Mouse (Mus musculus) lung, postnatal 0 days (tissue): Measurements from ENCODE around the gene Fbxl19. TPM values are rescaled to one million over a fixed set of nuclear protein-coding genes. Genes with fewer than 3 reads are reported as not detected.

Experiments
- ATAC-seq: fragments of 200-750 bp; cut with Nextera tagmentation; 2 replicates; pipeline ENCODE4 v1.8.0; 2017; ENCODE audit warnings: moderate library complexity
- DNase-seq: peaks from one replicate; pipeline ENCODE4 v3.0.0-alpha.2; 2016; ENCODE audit warnings: low spot score
- H3K27ac ChIP-seq: fragments of 300-500 bp; sonication (generic); 2 replicates; pipeline ENCODE4 v1.5.1; 2014; ENCODE audit warnings: antibody characterized with exemption, mild to moderate bottlenecking, low read length, mixed read lengths
- H3K27me3 ChIP-seq: fragments of 300-500 bp; sonication (generic); replicated peaks from 2 replicates; pipeline ENCODE4 v1.6.1; 2014; ENCODE audit warnings: low read length, mixed read lengths; ENCODE audit not compliant: insufficient read depth
- H3K36me3 ChIP-seq: fragments of 300-500 bp; sonication (generic); 2 replicates; pipeline ENCODE4 v1.6.1; 2014; ENCODE audit warnings: low read length, mixed read lengths; ENCODE audit not compliant: insufficient read depth
- H3K4me1 ChIP-seq: fragments of 300-500 bp; sonication (generic); 2 replicates; pipeline ENCODE4 v1.6.1; 2014; ENCODE audit warnings: antibody characterized with exemption, low read depth, low read length, mixed read lengths; ENCODE audit not compliant: insufficient read depth
- H3K4me2 ChIP-seq: fragments of 300-500 bp; sonication (generic); replicated peaks from 2 replicates; pipeline ENCODE4 v1.6.1; 2014; ENCODE audit warnings: low read depth, mild to moderate bottlenecking, low read length, moderate library complexity, mixed read lengths
- H3K4me3 ChIP-seq: fragments of 300-500 bp; sonication (generic); 2 replicates; pipeline ENCODE4 v1.5.1; 2014; ENCODE audit warnings: low read depth, low read length
- H3K9ac ChIP-seq: fragments of 300-500 bp; sonication (generic); replicated peaks from 2 replicates; pipeline ENCODE4 v1.6.1; 2014; ENCODE audit warnings: low read depth, mild to moderate bottlenecking
- H3K9me3 ChIP-seq: fragments of 300-500 bp; sonication (generic); 2 replicates; pipeline ENCODE4 v1.6.1; 2016; ENCODE audit warnings: low read length, mixed read lengths
- CTCF ChIP-seq: IDR thresholded peaks from 2 replicates; pipeline ENCODE4 v1.5.1; 2016; ENCODE audit warnings: antibody characterized with exemption, mild to moderate bottlenecking
- EP300 ChIP-seq: IDR thresholded peaks from 2 replicates; pipeline ENCODE4 v1.6.1; 2016; ENCODE audit warnings: antibody characterized with exemption, mild to moderate bottlenecking, control low read depth
- WGBS: fragments of 180-500 bp; shearing (Covaris S2); extraction: QIAGEN DNeasy Blood & Tissue Kit; methylation state at CpG from one replicate; pipeline ENCODE4 v1.1.7; 2014; 5-methylcytosine and 5-hydroxymethylcytosine counted together
- polyA plus RNA-seq: library from polyadenylated mRNA; unstranded; fragments of >200 nt; fragmentation: Nextera tagmentation; extraction: Ambion mirVana; gene quantifications from 2 replicates; pipeline ENCODE4 v1.2.1, GENCODE M21; 2015

Fbxl19 gene
- polyA plus RNA-seq, 1 experiment from 2014 or later: 1.6 TPM

DNA sequence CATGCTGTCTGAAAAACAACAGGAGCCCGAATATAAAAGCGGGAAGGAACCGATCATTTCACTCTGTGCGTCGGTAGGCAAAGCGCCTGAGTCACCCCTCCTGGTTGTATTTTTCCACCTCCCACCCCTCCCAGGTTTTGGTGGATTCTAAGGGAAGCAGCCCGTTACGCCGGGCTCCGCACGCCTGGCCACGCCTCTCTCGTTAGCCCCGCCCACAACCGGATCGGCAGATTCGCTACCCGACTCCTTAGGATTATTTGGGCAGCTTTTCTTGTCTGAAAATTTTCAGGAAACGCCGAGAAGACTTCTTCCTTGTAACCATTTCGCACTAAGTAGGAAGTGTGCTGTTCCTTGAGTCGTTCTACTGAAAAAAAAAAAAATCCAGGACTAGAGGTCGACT is 32.1 kb downstream of the Fbxl19 start, which contains the start of gene Setd1a:
Gene Setd1a (plus strand): TSS at position 245 of the 400 bp plus-strand sequence.
- ATAC-seq (peak; percentile 68), DNase-seq (peak; percentile 89)
- H3K27ac ChIP-seq: peak within 1 kb of the TSS; percentile 98
- no peaks in the 10 kb centered on the region for H3K27me3 ChIP-seq
- H3K4me3 ChIP-seq: peak within 1 kb of the TSS; percentile 95
- H3K4me2 ChIP-seq: peak within 1 kb of the TSS; percentile 83
- peaks cover 11% of the 10 kb centered on the region; the same call in 1 of the 2 replicates for H3K36me3 ChIP-seq
- TF ChIP-seq CTCF (no peak), EP300 (peak; percentile 74)
- peak within 1 kb of the TSS; percentile 83 for H3K9ac ChIP-seq
- no peaks in the 10 kb centered on the region for H3K9me3 ChIP-seq
- H3K4me1 ChIP-seq: peaks cover under 1% of the 10 kb centered on the region
- under 1% methylated on average over 23 of the region's 23 CpGs for WGBS

DNA sequence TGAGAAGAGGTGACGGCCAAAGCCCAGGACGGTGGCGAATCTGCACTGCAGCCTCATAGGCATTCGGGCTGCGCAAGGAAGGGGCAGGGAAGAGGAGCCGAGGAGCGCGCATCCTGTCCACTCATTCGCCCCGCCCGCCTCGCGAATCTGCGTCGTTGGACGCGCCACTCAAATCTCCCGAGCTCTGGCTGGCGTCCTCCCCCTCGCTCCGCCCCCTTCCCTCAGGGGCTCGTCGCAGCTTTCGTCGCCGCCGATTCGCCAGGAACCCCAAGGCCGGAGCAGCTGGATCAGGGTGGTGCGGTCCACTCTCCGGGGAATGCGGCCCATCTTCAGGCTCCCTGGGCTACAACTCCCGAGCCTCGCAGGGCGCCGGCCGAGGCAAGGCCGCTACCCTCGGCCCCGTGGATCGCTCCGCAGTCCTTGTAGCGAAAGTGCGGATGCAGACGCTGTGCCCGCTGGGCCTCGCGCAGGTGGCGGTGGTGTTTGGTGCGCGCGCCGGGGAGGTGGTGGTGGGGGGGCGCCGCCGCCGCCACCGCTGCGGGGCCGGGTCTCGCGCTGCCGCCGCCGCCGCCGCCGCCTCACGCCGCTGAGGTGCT is 32.6 kb downstream of the Fbxl19 start:
- TF ChIP-seq EP300 (no peak), CTCF (no peak)
- H3K4me3 ChIP-seq: peak overlapping the region; percentile 95
- 1% methylated on average over 46 of the region's 70 CpGs for WGBS
- H3K4me1 ChIP-seq: no peaks in the 10 kb centered on the region
- H3K27me3 ChIP-seq: no peaks in the 10 kb centered on the region
- H3K36me3 ChIP-seq: peaks cover 16% of the 10 kb centered on the region; the same call in 1 of the 2 replicates
- peak; percentile 94 for ATAC-seq
- peak overlapping the region; percentile 83 for H3K4me2 ChIP-seq
- peak; percentile 99 for DNase-seq
- H3K9me3 ChIP-seq: no peaks in the 10 kb centered on the region
- peak overlapping the region; percentile 83 for H3K9ac ChIP-seq
- H3K27ac ChIP-seq: peak overlapping the region; percentile 98

DNA sequence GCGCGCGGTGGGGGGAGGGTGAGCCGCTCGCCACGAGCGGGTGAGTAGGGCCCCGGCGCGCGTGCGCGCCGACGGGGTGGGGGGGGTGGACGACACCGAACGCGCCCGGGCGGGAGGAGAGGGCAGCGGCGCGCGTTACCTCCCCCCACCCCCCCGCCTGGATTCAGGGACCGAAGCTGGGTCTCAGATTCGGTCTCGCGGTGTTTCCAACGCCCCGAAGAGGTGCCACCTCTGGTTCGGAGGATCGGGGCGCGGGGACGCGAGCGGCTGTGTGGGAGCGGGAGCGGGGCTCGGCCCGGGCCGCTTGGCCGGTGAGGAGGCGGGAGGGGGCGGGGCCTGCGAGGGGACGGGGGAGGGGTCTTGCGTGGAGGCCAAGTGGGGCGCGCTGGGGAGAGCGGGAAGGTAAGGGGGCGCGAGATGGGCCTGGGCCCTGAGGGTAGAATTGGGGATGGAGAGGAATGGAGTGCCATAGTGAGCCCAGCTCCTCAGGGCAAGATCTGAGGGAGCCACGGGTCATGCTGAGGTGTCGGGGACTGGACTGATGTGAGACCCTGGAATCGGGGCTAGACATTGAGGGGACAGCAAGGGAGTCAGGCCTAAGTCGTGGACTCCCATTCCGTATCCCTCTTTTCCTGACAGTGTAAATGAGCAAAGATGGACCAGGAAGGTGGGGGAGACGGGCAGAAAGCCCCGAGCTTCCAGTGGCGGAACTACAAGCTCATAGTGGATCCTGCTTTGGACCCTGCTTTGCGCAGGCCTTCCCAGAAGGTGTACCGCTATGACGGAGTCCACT is 33.3 kb downstream of the Fbxl19 start:
- peak; percentile 65 for DNase-seq
- peak overlapping the region; percentile 95 for H3K4me3 ChIP-seq

GRCm38 (mm10) chr7:127778350-127778749 is 34.0 kb downstream of the Fbxl19 start:
- TF ChIP-seq EP300: no peak
- no peak for TF ChIP-seq CTCF
- 74% methylated on average over 4 of the region's 4 CpGs for WGBS
- Histone ChIP-seq H3K27me3 (no peaks in the 10 kb centered on the region), H3K36me3 (peaks cover 16% of the 10 kb centered on the region; the same call in 1 of the 2 replicates), H3K9me3 (no peaks in the 10 kb centered on the region), H3K4me1 (no peaks in the 10 kb centered on the region), H3K4me3 (peak overlapping the region; percentile 95), H3K9ac (peak overlapping the region; percentile 83), H3K4me2 (peak overlapping the region; percentile 83), H3K27ac (no peak overlapping the region)
- ATAC-seq (no peak), DNase-seq (no peak)

More for the DNA sequence above, 33.3 kb downstream of the Fbxl19 start:
- Histone ChIP-seq H3K9me3 (no peaks in the 10 kb centered on the region), H3K36me3 (peaks cover 16% of the 10 kb centered on the region; the same call in 1 of the 2 replicates), H3K9ac (peak overlapping the region; percentile 83), H3K27ac (peak overlapping the region; percentile 98), H3K27me3 (no peaks in the 10 kb centered on the region), H3K4me1 (no peaks in the 10 kb centered on the region), H3K4me2 (peak overlapping the region; percentile 83)
- WGBS: 3% methylated on average over 26 of the region's 66 CpGs
- TF ChIP-seq EP300 (no peak), CTCF (peak; percentile 17; the same call in 1 of the 2 replicates)
- ATAC-seq: peak; percentile 29

DNA sequence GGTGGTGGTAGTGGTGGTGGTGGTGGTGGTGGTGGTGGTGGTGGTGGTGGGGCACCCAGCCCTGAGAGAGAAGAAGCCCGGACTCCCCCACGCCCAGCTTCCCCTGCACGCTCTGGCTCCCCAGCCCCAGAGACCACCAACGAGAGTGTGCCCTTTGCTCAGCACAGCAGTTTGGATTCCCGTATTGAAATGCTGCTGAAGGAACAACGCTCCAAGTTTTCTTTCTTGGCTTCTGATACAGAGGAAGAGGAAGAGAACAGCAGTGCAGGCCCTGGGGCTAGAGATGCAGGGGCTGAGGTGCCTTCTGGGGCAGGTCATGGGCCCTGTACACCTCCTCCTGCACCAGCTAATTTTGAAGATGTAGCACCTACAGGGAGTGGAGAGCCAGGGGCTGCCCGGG is 41.0 kb downstream of the Fbxl19 start, which contains the start of gene Gm49388:
Gene Gm49388 (plus strand): TSS at position 301 of the 400 bp plus-strand sequence.
- Histone ChIP-seq H3K36me3 (peaks cover 76% of the 10 kb centered on the region), H3K4me1 (no peaks in the 10 kb centered on the region), H3K9me3 (no peaks in the 10 kb centered on the region), H3K27ac (no peak within 1 kb of the TSS), H3K4me2 (no peak within 1 kb of the TSS), H3K4me3 (no peak within 1 kb of the TSS), H3K27me3 (no peaks in the 10 kb centered on the region), H3K9ac (no peak within 1 kb of the TSS)
- DNase-seq: no peak
- WGBS: 94% methylated on average over 7 of the region's 7 CpGs
- no peak for ATAC-seq
- TF ChIP-seq CTCF: no peak
- TF ChIP-seq EP300: no peak

GRCm38 (mm10) chr7:127797076-127797845 is 52.9 kb downstream of the Fbxl19 start:
- Histone ChIP-seq H3K27ac (no peak overlapping the region), H3K9ac (no peak overlapping the region), H3K9me3 (no peaks in the 10 kb centered on the region), H3K36me3 (peaks cover 52% of the 10 kb centered on the region), H3K4me2 (no peak overlapping the region), H3K27me3 (no peaks in the 10 kb centered on the region), H3K4me3 (no peak overlapping the region), H3K4me1 (peaks cover 3% of the 10 kb centered on the region; the same call in 1 of the 2 replicates)
- DNase-seq (no peak), ATAC-seq (no peak)
- TF ChIP-seq CTCF (no peak), EP300 (no peak)
- WGBS: 88% methylated on average over 23 of the region's 23 CpGs
